Mouse (Mus musculus): Measurements from ENCODE around the gene Apoc1.

DNA sequence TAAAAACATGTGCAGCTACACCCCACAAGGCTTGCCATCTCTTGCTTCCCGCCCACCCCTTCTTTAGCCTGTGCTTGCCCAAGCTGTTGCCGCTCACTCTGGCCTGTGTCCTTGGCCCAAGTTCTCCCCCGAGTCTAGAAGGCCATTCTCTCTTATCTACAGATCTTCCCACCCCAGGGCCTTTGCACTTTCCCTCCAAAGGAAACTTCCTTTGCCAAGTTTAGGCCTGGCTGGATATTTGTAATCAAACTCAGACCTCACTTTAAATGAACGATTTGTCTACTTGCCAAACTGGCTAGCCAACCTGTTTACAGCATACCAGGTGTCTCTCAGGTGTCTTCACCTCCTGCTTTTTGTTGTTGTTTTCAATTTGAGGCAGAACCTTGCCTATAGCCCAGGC lies 1.6 kb downstream of the Apoc1 start:
- TF ChIP-seq CTCF (IDR thresholded peaks at IDR 0.05; ENCODE audit: extremely low read depth, insufficient read depth, low read length) (no peak), POLR2A (IDR thresholded peaks at IDR 0.05; ENCODE audit: extremely low read depth, insufficient read depth, low read length) (no peak)
